Mouse (Mus musculus): Measurements from ENCODE around the gene 4933415F23Rik. TPM values are rescaled to one million over a fixed set of nuclear protein-coding genes. Genes with fewer than 3 reads are reported as not detected.

4933415F23Rik gene
- polyA plus RNA-seq, 1 experiment from 2014 or later, result not detected

- 87% methylated on average over 5 of the region's 5 CpGs for WGBS
- DNase-seq (ENCODE audit: extremely low spot score, low spot score), result no peak
- Histone ChIP-seq H3K4me1 (no peaks in the 10 kb centered on the region), H3K9me3 (no peaks in the 10 kb centered on the region), H3K27me3 (ENCODE audit: poor library complexity, severe bottlenecking) (no peaks in the 10 kb centered on the region), H3K27ac (no peak overlapping the region), H3K4me3 (no peak overlapping the region), H3K36me3 (replicated peaks) (no peaks in the 10 kb centered on the region)
Measured at GRCm38 (mm10) chr1:23067715-23068114, 34.3 kb downstream of the 4933415F23Rik start.

- WGBS, result 77% methylated on average over 4 of the region's 4 CpGs
- Histone ChIP-seq H3K36me3 (replicated peaks) (no peaks in the 10 kb centered on the region), H3K4me1 (no peaks in the 10 kb centered on the region), H3K4me3 (no peak overlapping the region), H3K9me3 (no peaks in the 10 kb centered on the region), H3K27ac (no peak overlapping the region), H3K27me3 (ENCODE audit: poor library complexity, severe bottlenecking) (no peaks in the 10 kb centered on the region)
- no peak for DNase-seq (ENCODE audit: extremely low spot score, low spot score)
Measured at GRCm38 (mm10) chr1:23064717-23065475, 37.2 kb downstream of the 4933415F23Rik start.

GRCm38 (mm10) chr1:23063946-23064345, 38.1 kb downstream of the 4933415F23Rik start:
- no peaks in the 10 kb centered on the region for H3K4me1 ChIP-seq
- H3K9me3 ChIP-seq, result no peaks in the 10 kb centered on the region
- no peak overlapping the region for H3K27ac ChIP-seq
- no peak overlapping the region for H3K4me3 ChIP-seq
- 68% methylated on average over 2 of the region's 2 CpGs for WGBS
- H3K36me3 ChIP-seq (replicated peaks), result no peaks in the 10 kb centered on the region
- no peaks in the 10 kb centered on the region for H3K27me3 ChIP-seq (ENCODE audit: poor library complexity, severe bottlenecking)
- DNase-seq (ENCODE audit: extremely low spot score, low spot score), result no peak

GRCm38 (mm10) chr1:23061614-23062373, 40.3 kb downstream of the 4933415F23Rik start:
- Histone ChIP-seq H3K4me1 (no peaks in the 10 kb centered on the region), H3K4me3 (no peak overlapping the region), H3K9me3 (no peaks in the 10 kb centered on the region), H3K27ac (no peak overlapping the region), H3K36me3 (replicated peaks) (no peaks in the 10 kb centered on the region), H3K27me3 (ENCODE audit: poor library complexity, severe bottlenecking) (no peaks in the 10 kb centered on the region)
- peak; percentile 59 for DNase-seq (ENCODE audit: extremely low spot score, low spot score)
- WGBS, result 29% methylated on average over 14 of the region's 14 CpGs

GRCm38 (mm10) chr1:23060056-23060455, 42.0 kb downstream of the 4933415F23Rik start:
- DNase-seq (ENCODE audit: extremely low spot score, low spot score), result no peak
- Histone ChIP-seq H3K9me3 (no peaks in the 10 kb centered on the region), H3K27ac (no peak overlapping the region), H3K4me3 (no peak overlapping the region), H3K27me3 (ENCODE audit: poor library complexity, severe bottlenecking) (no peaks in the 10 kb centered on the region), H3K36me3 (replicated peaks) (no peaks in the 10 kb centered on the region), H3K4me1 (no peaks in the 10 kb centered on the region)
- WGBS, result 93% methylated on average over 9 of the region's 9 CpGs

All from forebrain, embryonic 10.5 days (tissue).